Mouse (Mus musculus) kidney, embryonic 15.5 days (tissue): ENCODE measurements around the gene Sh3tc1. TPM values are rescaled to one million over a fixed set of nuclear protein-coding genes. Genes with fewer than 3 reads are reported as not detected.

Source experiments
- ATAC-seq: fragments of 200-750 bp; cut with Nextera tagmentation; replicated peaks from 2 replicates; pipeline ENCODE4 v1.8.0; 2017; ENCODE audit warnings: moderate TSS enrichment; ENCODE audit not compliant: low FRiP score
- H3K27ac ChIP-seq: fragments of 300-500 bp; sonication (generic); 2 replicates; pipeline ENCODE4 v1.5.1; 2015; ENCODE audit warnings: mild to moderate bottlenecking, inconsistent platforms
- H3K27me3 ChIP-seq: fragments of 300-500 bp; sonication (generic); 2 replicates; pipeline ENCODE4 v1.6.1; 2015; ENCODE audit warnings: inconsistent platforms
- H3K36me3 ChIP-seq: fragments of 300-500 bp; sonication (generic); 2 replicates; pipeline ENCODE4 v1.6.1; 2015; ENCODE audit warnings: inconsistent platforms
- H3K4me1 ChIP-seq: fragments of 300-500 bp; sonication (generic); 2 replicates; pipeline ENCODE4 v1.6.1; 2015; ENCODE audit warnings: inconsistent platforms
- H3K4me2 ChIP-seq: fragments of 300-500 bp; sonication (generic); 2 replicates; pipeline ENCODE4 v1.6.1; 2015; ENCODE audit warnings: moderate library complexity, mild to moderate bottlenecking, inconsistent platforms
- H3K4me3 ChIP-seq: fragments of 300-500 bp; sonication (generic); replicated peaks from 2 replicates; pipeline ENCODE4 v1.5.1; 2015; ENCODE audit warnings: mild to moderate bottlenecking, inconsistent platforms
- H3K9ac ChIP-seq: fragments of 300-500 bp; sonication (generic); 2 replicates; pipeline ENCODE4 v1.6.1; 2015; ENCODE audit warnings: mild to moderate bottlenecking, inconsistent platforms
- H3K9me3 ChIP-seq: fragments of 300-500 bp; sonication (generic); replicated peaks from 2 replicates; pipeline ENCODE4 v1.6.1; 2016; ENCODE audit warnings: inconsistent platforms
- WGBS: fragments of 180-500 bp; shearing (Covaris S2); methylation state at CpG from one replicate; pipeline ENCODE4 v1.1.7; 2015; ENCODE audit warnings: mixed read lengths; 5-methylcytosine and 5-hydroxymethylcytosine counted together
- polyA plus RNA-seq: library from polyadenylated mRNA; unstranded; fragments of >200 nt; fragmentation: Nextera tagmentation; extraction: Ambion mirVana; gene quantifications from 2 replicates; pipeline ENCODE4 v1.2.1, GENCODE M21; 2015

Gene Sh3tc1
- polyA plus RNA-seq, 1 experiment from 2014 or later: 20.4 TPM

- no peak for ATAC-seq
- no peaks in the 10 kb centered on the region for H3K9me3 ChIP-seq
- no peak overlapping the region for H3K4me2 ChIP-seq
- peaks cover 15% of the 10 kb centered on the region for H3K27me3 ChIP-seq
- H3K4me1 ChIP-seq: peaks cover 16% of the 10 kb centered on the region
- no peaks in the 10 kb centered on the region for H3K36me3 ChIP-seq
- no peak overlapping the region for H3K9ac ChIP-seq
- H3K4me3 ChIP-seq: no peak overlapping the region
- no peak overlapping the region for H3K27ac ChIP-seq
- WGBS: 66% methylated on average over 3 of the region's 3 CpGs
These were observed 28.7 kb upstream of the Sh3tc1 start for GRCm38 (mm10) chr5:35768525-35768924.

GRCm38 (mm10) chr5:35765909-35766308, 26.1 kb upstream of the Sh3tc1 start:
- no peak for ATAC-seq
- H3K9ac ChIP-seq: no peak overlapping the region
- WGBS: 81% methylated on average over 6 of the region's 6 CpGs
- peaks cover 11% of the 10 kb centered on the region; the same call in 1 of the 2 replicates for H3K4me1 ChIP-seq
- H3K9me3 ChIP-seq: no peaks in the 10 kb centered on the region
- H3K27me3 ChIP-seq: peaks cover 23% of the 10 kb centered on the region
- H3K4me3 ChIP-seq: no peak overlapping the region
- no peak overlapping the region for H3K4me2 ChIP-seq
- no peak overlapping the region for H3K27ac ChIP-seq
- H3K36me3 ChIP-seq: no peaks in the 10 kb centered on the region

GRCm38 (mm10) chr5:35762850-35763249, 23.1 kb upstream of the Sh3tc1 start:
- 64% methylated on average over 10 of the region's 10 CpGs for WGBS
- no peak overlapping the region for H3K9ac ChIP-seq
- no peaks in the 10 kb centered on the region for H3K36me3 ChIP-seq
- H3K9me3 ChIP-seq: no peaks in the 10 kb centered on the region
- no peak overlapping the region for H3K4me2 ChIP-seq
- H3K4me1 ChIP-seq: peaks cover 18% of the 10 kb centered on the region
- H3K27me3 ChIP-seq: peaks cover 54% of the 10 kb centered on the region
- no peak overlapping the region for H3K27ac ChIP-seq
- no peak for ATAC-seq
- H3K4me3 ChIP-seq: no peak overlapping the region

DNA sequence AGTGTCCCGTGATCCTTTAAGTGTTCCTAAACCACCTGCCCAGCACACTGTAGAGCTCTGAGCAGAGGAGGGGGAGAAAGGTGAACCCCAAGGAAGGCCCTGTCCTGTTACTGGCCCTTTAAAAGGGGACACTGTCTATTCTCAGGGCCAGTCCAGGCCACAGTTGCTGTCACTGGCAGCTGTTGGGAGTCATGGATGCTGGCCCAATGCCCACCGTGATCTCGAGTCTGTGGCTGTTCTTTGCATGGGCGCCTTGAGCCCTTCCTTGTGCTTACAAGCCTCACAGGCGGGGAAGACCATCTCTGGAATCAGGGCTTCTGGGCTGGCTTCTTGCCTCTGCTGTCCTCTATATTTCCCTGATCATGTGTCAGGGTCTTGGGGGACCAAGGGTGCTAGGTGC, 22.6 kb upstream of the Sh3tc1 start:
- Histone ChIP-seq H3K27ac (no peak overlapping the region), H3K4me2 (no peak overlapping the region), H3K4me3 (no peak overlapping the region), H3K27me3 (peaks cover 56% of the 10 kb centered on the region), H3K4me1 (peaks cover 21% of the 10 kb centered on the region), H3K9me3 (no peaks in the 10 kb centered on the region), H3K36me3 (no peaks in the 10 kb centered on the region), H3K9ac (no peak overlapping the region)
- no peak for ATAC-seq
- 63% methylated on average over 5 of the region's 5 CpGs for WGBS

GRCm38 (mm10) chr5:35761323-35761722, 21.5 kb upstream of the Sh3tc1 start:
- WGBS: 76% methylated on average over 5 of the region's 5 CpGs
- H3K9ac ChIP-seq: no peak overlapping the region
- ATAC-seq: no peak

GRCm38 (mm10) chr5:35758081-35759053, 18.6 kb upstream of the Sh3tc1 start:
- Histone ChIP-seq H3K36me3 (no peaks in the 10 kb centered on the region), H3K9me3 (no peaks in the 10 kb centered on the region), H3K4me1 (peaks cover 27% of the 10 kb centered on the region), H3K4me2 (peak overlapping the region; percentile 100), H3K27ac (no peak overlapping the region), H3K9ac (peak overlapping the region; percentile 57), H3K4me3 (peak overlapping the region; percentile 64), H3K27me3 (peaks cover 60% of the 10 kb centered on the region)
- 2% methylated on average over 40 of the region's 40 CpGs for WGBS
- peak; percentile 37 for ATAC-seq

More at GRCm38 (mm10) chr5:35761323-35761722, 21.5 kb upstream of the Sh3tc1 start:
- H3K4me3 ChIP-seq: no peak overlapping the region
- peaks cover 27% of the 10 kb centered on the region for H3K4me1 ChIP-seq
- no peaks in the 10 kb centered on the region for H3K36me3 ChIP-seq
- H3K27me3 ChIP-seq: peaks cover 65% of the 10 kb centered on the region
- H3K4me2 ChIP-seq: no peak overlapping the region
- no peak overlapping the region for H3K27ac ChIP-seq
- H3K9me3 ChIP-seq: no peaks in the 10 kb centered on the region

DNA sequence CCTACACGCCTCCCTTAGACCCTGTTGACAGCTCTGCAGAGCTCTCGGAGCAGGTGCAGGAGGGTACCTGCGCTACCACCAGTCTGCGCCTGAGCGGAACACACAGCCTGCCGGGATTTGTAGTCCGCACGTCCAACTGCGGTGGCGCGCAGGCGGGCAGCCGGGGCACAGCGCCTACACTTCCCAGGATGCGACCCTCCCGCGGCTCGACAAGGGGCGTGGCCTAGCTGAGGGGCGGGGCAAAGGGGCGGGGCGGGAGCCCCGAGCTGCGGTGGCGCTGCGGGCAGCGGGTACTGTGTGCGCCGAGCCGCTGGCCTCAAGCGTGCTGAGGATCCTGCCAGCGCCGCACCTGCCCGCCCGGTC, 17.8 kb upstream of the Sh3tc1 start, which contains the start of gene Ablim2:
TSS of gene Ablim2 (plus strand) at position 242 of the 363 bp plus-strand sequence.
- H3K9ac ChIP-seq: peak within 1 kb of the TSS; percentile 57
- no peaks in the 10 kb centered on the region for H3K36me3 ChIP-seq
- peak within 1 kb of the TSS; percentile 100 for H3K4me2 ChIP-seq
- no peaks in the 10 kb centered on the region for H3K9me3 ChIP-seq
- WGBS: under 1% methylated on average over 35 of the region's 35 CpGs
- H3K27ac ChIP-seq: no peak within 1 kb of the TSS
- ATAC-seq: peak; percentile 95
- H3K27me3 ChIP-seq: peaks cover 52% of the 10 kb centered on the region
- peaks cover 22% of the 10 kb centered on the region for H3K4me1 ChIP-seq
- peak within 1 kb of the TSS; percentile 64 for H3K4me3 ChIP-seq

GRCm38 (mm10) chr5:35756997-35757638, 17.3 kb upstream of the Sh3tc1 start:
- no peak overlapping the region for H3K27ac ChIP-seq
- H3K36me3 ChIP-seq: no peaks in the 10 kb centered on the region
- peaks cover 18% of the 10 kb centered on the region for H3K4me1 ChIP-seq
- H3K9me3 ChIP-seq: no peaks in the 10 kb centered on the region
- peaks cover 52% of the 10 kb centered on the region for H3K27me3 ChIP-seq
- 9% methylated on average over 26 of the region's 26 CpGs for WGBS
- 0 out of 2 replicates have a peak overlapping the region, but pooled peaks have one; percentile 8 for H3K9ac ChIP-seq
- no peak for ATAC-seq
- H3K4me3 ChIP-seq: peak overlapping the region; percentile 64
- H3K4me2 ChIP-seq: peak overlapping the region; percentile 100

DNA sequence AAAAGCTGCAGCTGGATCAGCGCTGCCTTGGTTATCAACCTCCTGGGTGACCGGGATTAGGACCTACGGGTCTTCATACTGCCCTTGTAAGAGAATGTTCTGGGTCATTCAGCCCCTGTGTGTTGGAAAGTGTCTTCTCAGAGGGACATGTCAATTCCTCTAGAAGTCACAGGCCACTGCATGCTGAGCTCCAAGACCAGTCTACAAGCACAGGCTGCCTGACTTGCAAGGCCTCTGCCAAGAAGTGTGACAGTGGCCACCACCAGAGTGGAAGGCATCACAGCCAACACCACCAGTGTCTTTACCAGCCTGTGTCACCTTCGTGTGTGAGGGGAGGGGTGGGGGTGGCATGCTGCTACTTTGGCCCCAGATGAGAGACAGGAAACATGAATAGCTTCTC, 16.2 kb upstream of the Sh3tc1 start:
- H3K27me3 ChIP-seq: peaks cover 47% of the 10 kb centered on the region
- peaks cover 20% of the 10 kb centered on the region for H3K4me1 ChIP-seq
- H3K27ac ChIP-seq: no peak overlapping the region
- H3K36me3 ChIP-seq: no peaks in the 10 kb centered on the region
- H3K4me3 ChIP-seq: no peak overlapping the region
- no peak overlapping the region for H3K9ac ChIP-seq
- no peaks in the 10 kb centered on the region for H3K9me3 ChIP-seq
- WGBS: 86% methylated on average over 4 of the region's 4 CpGs
- H3K4me2 ChIP-seq: no peak overlapping the region
- ATAC-seq: no peak

- Histone ChIP-seq H3K4me3 (no peak overlapping the region), H3K9me3 (no peaks in the 10 kb centered on the region), H3K9ac (no peak overlapping the region), H3K36me3 (no peaks in the 10 kb centered on the region), H3K27ac (no peak overlapping the region), H3K4me2 (no peak overlapping the region), H3K27me3 (peaks cover 40% of the 10 kb centered on the region), H3K4me1 (peaks cover 21% of the 10 kb centered on the region)
- WGBS: 33% methylated on average over 5 of the region's 5 CpGs
- no peak for ATAC-seq
These were observed 15.4 kb upstream of the Sh3tc1 start for GRCm38 (mm10) chr5:35755131-35755733.

DNA sequence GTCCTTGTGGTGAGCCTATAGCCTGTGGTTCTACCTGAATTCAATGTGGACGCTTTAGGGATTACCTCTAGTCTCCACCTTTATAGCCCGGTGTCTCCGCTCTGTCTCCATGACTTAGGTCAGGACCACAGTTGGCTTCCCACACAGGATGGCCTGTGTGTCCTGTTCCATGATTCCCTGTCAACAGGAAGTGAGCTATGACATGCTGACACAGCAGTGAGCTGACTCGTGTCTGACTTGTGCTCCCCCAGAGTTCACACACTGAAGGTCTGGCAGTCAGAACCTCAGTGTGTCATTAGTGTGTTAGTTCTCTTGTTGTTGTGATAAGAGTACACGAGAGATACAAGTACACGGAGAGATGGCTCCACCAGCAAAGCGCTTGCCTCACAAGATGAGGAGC, 11.2 kb upstream of the Sh3tc1 start:
- 0 out of 2 replicates have a peak, but pooled peaks cover 3% of the 10 kb centered on the region for H3K4me1 ChIP-seq
- H3K27me3 ChIP-seq: peaks cover 3% of the 10 kb centered on the region
- H3K4me3 ChIP-seq: no peak overlapping the region
- H3K9me3 ChIP-seq: no peaks in the 10 kb centered on the region
- ATAC-seq: no peak
- WGBS: 73% methylated on average over 7 of the region's 7 CpGs
- no peak overlapping the region for H3K27ac ChIP-seq
- H3K4me2 ChIP-seq: no peak overlapping the region
- H3K36me3 ChIP-seq: no peaks in the 10 kb centered on the region
- no peak overlapping the region for H3K9ac ChIP-seq

- no peak overlapping the region for H3K4me2 ChIP-seq
- no peaks in the 10 kb centered on the region for H3K9me3 ChIP-seq
- 0 out of 2 replicates have a peak, but pooled peaks cover 3% of the 10 kb centered on the region for H3K4me1 ChIP-seq
- no peaks in the 10 kb centered on the region for H3K36me3 ChIP-seq
- H3K9ac ChIP-seq: no peak overlapping the region
- H3K4me3 ChIP-seq: no peak overlapping the region
- ATAC-seq: no peak
- 85% methylated on average over 1 of the region's 1 CpGs for WGBS
- H3K27me3 ChIP-seq: no peaks in the 10 kb centered on the region
- H3K27ac ChIP-seq: no peak overlapping the region
These were observed 10.2 kb upstream of the Sh3tc1 start for GRCm38 (mm10) chr5:35750026-35750425.
